Mouse (Mus musculus) ES-E14 (cell line): ENCODE results near the gene Nr2f2. TPM values are rescaled to one million over a fixed set of nuclear protein-coding genes. Genes with fewer than 3 reads are reported as not detected.

Experiments used
- DNase-seq: peaks from one replicate; pipeline ENCODE4 v3.0.0-alpha.2; 2013; ENCODE audit warnings: low read depth, low spot score
- H3K27ac ChIP-seq: 2 replicates; pipeline ENCODE4 v1.5.1; 2012; ENCODE audit warnings: low read depth, mild to moderate bottlenecking, low read length, moderate library complexity, mixed read lengths; ENCODE audit not compliant: poor library complexity, insufficient read depth, severe bottlenecking
- H3K36me3 ChIP-seq: 2 replicates; pipeline ENCODE4 v1.6.1; 2012; ENCODE audit warnings: mild to moderate bottlenecking, low read length, moderate library complexity, mixed read lengths; ENCODE audit not compliant: control insufficient read depth, poor library complexity, insufficient read depth, severe bottlenecking
- H3K4me1 ChIP-seq, 2 experiments: fragments of 150-350 bp in 1 of 2; sonication (generic) in 1 of 2; 2 replicates each; pipeline ENCODE4 v1.6.1; 2012; ENCODE audit warnings: low read length in 2 of 2, mild to moderate bottlenecking in 1 of 2, mixed read lengths in 1 of 2; ENCODE audit not compliant: control insufficient read depth in 2 of 2, insufficient read depth in 2 of 2, poor library complexity in 1 of 2
- H3K4me3 ChIP-seq, 2 experiments: fragments of 150-350 bp in 1 of 2; sonication (generic) in 1 of 2; 2 replicates each; pipeline ENCODE4 v1.5.1; 2012; ENCODE audit warnings: low read length in 2 of 2, low read depth in 1 of 2, mild to moderate bottlenecking in 1 of 2, mixed read lengths in 1 of 2; ENCODE audit not compliant: insufficient read depth in 1 of 2, poor library complexity in 1 of 2, severe bottlenecking in 1 of 2
- H3K9ac ChIP-seq: 2 replicates; pipeline ENCODE4 v1.6.1; 2012; ENCODE audit warnings: low read depth, mild to moderate bottlenecking, low read length, mixed read lengths; ENCODE audit not compliant: poor library complexity, insufficient read depth, severe bottlenecking
- H3K9me3 ChIP-seq: fragments of 150-350 bp; sonication (generic); 2 replicates; pipeline ENCODE4 v1.6.1; 2012; ENCODE audit warnings: low read depth, mild to moderate bottlenecking, low read length; ENCODE audit not compliant: control insufficient read depth, insufficient read depth
- CHD2 ChIP-seq: IDR thresholded peaks from 2 replicates; pipeline ENCODE4 v1.6.1; 2014; ENCODE audit warnings: mild to moderate bottlenecking, low read depth, low read length, inconsistent platforms
- HCFC1 ChIP-seq: IDR thresholded peaks from 2 replicates; pipeline ENCODE4 v1.6.1; 2012; ENCODE audit warnings: low read length, inconsistent platforms, borderline replicate concordance; ENCODE audit not compliant: insufficient read depth
- MAFK ChIP-seq: IDR thresholded peaks from 2 replicates; pipeline ENCODE4 v1.6.1; 2014; ENCODE audit warnings: mild to moderate bottlenecking, low read depth, low read length, inconsistent platforms; ENCODE audit not compliant: insufficient read depth
- ZC3H11A ChIP-seq: IDR thresholded peaks from 2 replicates; pipeline ENCODE4 v1.6.1; 2012; ENCODE audit warnings: low read depth, mild to moderate bottlenecking, inconsistent platforms, low read length, borderline replicate concordance
- ZNF384 ChIP-seq: IDR thresholded peaks from 2 replicates; pipeline ENCODE4 v1.6.1; 2012; ENCODE audit warnings: low read depth, low read length, inconsistent platforms
- in situ Hi-C, 2 experiments: fragments of 600-800 bp; cut with MboI; formaldehyde crosslinking; loops; one replicate each; pipeline ENCODE4 v1.15.1; 2025; ENCODE audit warnings: low sequenced_read_pairs in 2 of 2, inconsistent platforms in 1 of 2; ENCODE audit not compliant: unreplicated experiment in 2 of 2
- total RNA-seq: library from RNA; depleted of rRNA; stranded (reverse); fragments of 300-350 nt; gene quantifications from 2 replicates; pipeline ENCODE4 v1.2.3, GENCODE M21; 2012

Nr2f2 gene
- total RNA-seq, 1 experiment, result 1.3 TPM

GRCm38 (mm10) chr7:70354606-70355356 is 11.8 kb downstream of the Nr2f2 start:
- no peak for TF ChIP-seq ZC3H11A
- TF ChIP-seq HCFC1, result no peak
- no peak for TF ChIP-seq MAFK
- TF ChIP-seq CHD2, result no peak
- no peak for TF ChIP-seq ZNF384
- Histone ChIP-seq H3K9ac (no peak overlapping the region), H3K4me3 (no peak overlapping the region), H3K4me1 (peaks cover 0 to 5% of the 10 kb centered on the region in 2 experiments; a peak in 1 of 4 replicates), H3K9me3 (no peaks in the 10 kb centered on the region), H3K36me3 (no peaks in the 10 kb centered on the region), H3K27ac (no peak overlapping the region)
- in situ Hi-C loops, result no loop called here
- no peak for DNase-seq

GRCm38 (mm10) chr7:70353151-70353550 is 13.4 kb downstream of the Nr2f2 start:
- H3K9me3 ChIP-seq, result no peaks in the 10 kb centered on the region
- peaks cover 0 to 7% of the 10 kb centered on the region in 2 experiments; a peak in 1 of 4 replicates for H3K4me1 ChIP-seq
- H3K36me3 ChIP-seq, result no peaks in the 10 kb centered on the region
- no peak overlapping the region for H3K27ac ChIP-seq
- H3K4me3 ChIP-seq, result no peak overlapping the region
- in situ Hi-C loops, result no loop called here
- no peak for TF ChIP-seq ZNF384
- no peak for TF ChIP-seq CHD2
- no peak overlapping the region for H3K9ac ChIP-seq
- DNase-seq, result no peak

- no peaks in the 10 kb centered on the region for H3K36me3 ChIP-seq
- TF ChIP-seq MAFK (no peak), CHD2 (no peak), ZC3H11A (no peak), HCFC1 (no peak), ZNF384 (no peak)
- no peak overlapping the region for H3K27ac ChIP-seq
- in situ Hi-C loops, result no loop called here
- no peak overlapping the region for H3K4me3 ChIP-seq
- no peak for DNase-seq
- H3K9me3 ChIP-seq, result no peaks in the 10 kb centered on the region
- 0 out of 4 replicates have a peak, but pooled peaks cover 0 to 2% of the 10 kb centered on the region in 2 experiments for H3K4me1 ChIP-seq
- no peak overlapping the region for H3K9ac ChIP-seq
Measured at GRCm38 (mm10) chr7:70352617-70353016, 13.9 kb downstream of the Nr2f2 start.

GRCm38 (mm10) chr7:70351981-70352560 is 14.5 kb downstream of the Nr2f2 start:
- TF ChIP-seq CHD2, result no peak
- no peak for TF ChIP-seq ZNF384
- no peak for TF ChIP-seq MAFK
- TF ChIP-seq ZC3H11A, result no peak
- TF ChIP-seq HCFC1, result no peak
- no peak overlapping the region for H3K9ac ChIP-seq
- no peaks in the 10 kb centered on the region for H3K36me3 ChIP-seq
- H3K4me1 ChIP-seq, result peaks cover 0 to 2% of the 10 kb centered on the region in 2 experiments; a peak in 1 of 4 replicates
- no peak overlapping the region for H3K4me3 ChIP-seq
- H3K27ac ChIP-seq, result no peak overlapping the region
- in situ Hi-C loops, result no loop called here
- no peak for DNase-seq
- H3K9me3 ChIP-seq, result no peaks in the 10 kb centered on the region
